Mouse (Mus musculus): ENCODE measurements around the gene Ctps. TPM values are rescaled to one million over a fixed set of nuclear protein-coding genes. Genes with fewer than 3 reads are reported as not detected.
"Not testable (repeated sequence)": the region's sequence is repeated elsewhere in the genome, so short reads cannot be mapped to it uniquely, and the experiment has no call there.

Ctps gene
- polyA plus RNA-seq, 1 experiment from 2014 or later = 63.0 TPM

DNA sequence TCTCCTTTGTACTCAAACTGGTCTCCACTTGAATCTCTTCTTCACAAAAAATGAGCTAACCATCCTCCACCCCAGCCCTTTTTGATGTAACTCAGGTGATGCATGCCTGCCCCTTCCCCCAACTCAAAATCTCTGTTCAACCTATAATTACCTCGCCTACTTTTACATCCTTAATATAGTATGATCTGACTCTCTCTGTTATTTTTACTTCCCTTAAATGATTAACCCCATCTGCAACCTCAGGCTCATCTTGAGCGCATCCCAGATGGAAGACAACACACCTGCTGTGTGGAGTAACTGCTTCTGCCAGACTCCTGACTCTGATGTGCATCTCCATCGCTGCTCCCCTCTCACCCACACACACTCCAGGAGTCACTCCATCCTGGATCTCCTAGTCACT, 32.6 kb upstream of the Ctps start:
- H3K27me3 ChIP-seq (replicated peaks; ENCODE audit: control insufficient read depth, insufficient read depth, low read length) = no peaks in the 10 kb centered on the region
- no peaks in the 10 kb centered on the region for H3K4me1 ChIP-seq (ENCODE audit: control insufficient read depth, insufficient read depth, low read length)
- no peak overlapping the region for H3K4me2 ChIP-seq (ENCODE audit: low read depth, low read length)
- no peak overlapping the region for H3K9ac ChIP-seq (ENCODE audit: low read depth, low read length)
- ATAC-seq = no peak
- 76% methylated on average over 3 of the region's 3 CpGs for WGBS
- no peaks in the 10 kb centered on the region for H3K36me3 ChIP-seq (ENCODE audit: control insufficient read depth, insufficient read depth, low read length)
- no peak overlapping the region for H3K4me3 ChIP-seq (ENCODE audit: low read length)
- no peaks in the 10 kb centered on the region for H3K9me3 ChIP-seq (ENCODE audit: control insufficient read depth, low read length)
- H3K27ac ChIP-seq (ENCODE audit: low read length) = no peak overlapping the region

DNA sequence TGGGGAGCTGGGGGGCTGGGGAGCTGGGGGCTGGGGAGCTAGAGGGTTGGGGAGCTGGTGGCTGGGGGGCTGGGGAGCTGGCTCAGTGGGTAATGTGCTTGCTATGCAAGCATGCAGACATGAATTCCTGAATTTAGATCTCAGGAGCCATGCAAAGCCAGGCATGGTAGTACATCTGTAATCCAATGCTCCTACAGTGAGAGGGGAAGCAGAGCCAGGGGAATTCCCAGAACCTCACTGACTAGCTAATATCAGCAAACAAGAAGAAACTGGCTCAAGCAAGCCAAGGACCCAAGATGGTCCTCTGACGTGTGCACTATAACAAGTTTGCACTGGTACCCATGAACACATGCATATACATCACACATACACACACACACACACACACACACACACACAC, 31.7 kb upstream of the Ctps start:
- Histone ChIP-seq H3K4me2 (ENCODE audit: low read depth, low read length) (no peak overlapping the region), H3K27me3 (replicated peaks; ENCODE audit: control insufficient read depth, insufficient read depth, low read length) (no peaks in the 10 kb centered on the region), H3K9ac (ENCODE audit: low read depth, low read length) (no peak overlapping the region), H3K4me1 (ENCODE audit: control insufficient read depth, insufficient read depth, low read length) (no peaks in the 10 kb centered on the region), H3K9me3 (ENCODE audit: control insufficient read depth, low read length) (no peaks in the 10 kb centered on the region), H3K36me3 (ENCODE audit: control insufficient read depth, insufficient read depth, low read length) (no peaks in the 10 kb centered on the region), H3K27ac (ENCODE audit: low read length) (no peak overlapping the region), H3K4me3 (ENCODE audit: low read length) (no peak overlapping the region)
- ATAC-seq = no peak
- WGBS = 83% methylated on average over 1 of the region's 1 CpGs

DNA sequence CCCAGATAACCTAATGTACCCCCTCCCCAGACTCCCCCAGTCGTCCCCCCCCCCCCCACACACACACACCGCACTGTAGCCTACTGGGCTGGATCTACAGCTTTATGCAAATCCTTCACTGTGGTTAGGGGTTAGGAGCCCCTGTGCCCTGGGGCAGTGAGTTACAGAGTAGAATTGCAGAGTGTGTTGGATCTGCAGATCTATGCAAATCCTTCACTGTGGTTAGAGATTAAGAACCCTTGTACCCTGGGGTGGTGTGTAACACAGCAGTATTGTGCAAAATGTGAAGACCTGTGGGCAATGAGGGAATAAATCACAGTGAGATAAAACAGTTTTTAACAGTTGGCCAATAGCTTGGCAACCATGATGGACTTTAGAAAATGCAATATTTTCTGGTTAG, 28.8 kb upstream of the Ctps start:
- Histone ChIP-seq H3K27ac (ENCODE audit: low read length) (no peak overlapping the region), H3K9ac (ENCODE audit: low read depth, low read length) (no peak overlapping the region), H3K4me1 (ENCODE audit: control insufficient read depth, insufficient read depth, low read length) (no peaks in the 10 kb centered on the region), H3K4me2 (ENCODE audit: low read depth, low read length) (no peak overlapping the region), H3K9me3 (ENCODE audit: control insufficient read depth, low read length) (no peaks in the 10 kb centered on the region), H3K27me3 (replicated peaks; ENCODE audit: control insufficient read depth, insufficient read depth, low read length) (no peaks in the 10 kb centered on the region), H3K36me3 (ENCODE audit: control insufficient read depth, insufficient read depth, low read length) (no peaks in the 10 kb centered on the region), H3K4me3 (ENCODE audit: low read length) (no peak overlapping the region)
- ATAC-seq = 0 out of 2 replicates have a peak, but pooled peaks have one; percentile 42
- WGBS = 24% methylated on average over 2 of the region's 2 CpGs

DNA sequence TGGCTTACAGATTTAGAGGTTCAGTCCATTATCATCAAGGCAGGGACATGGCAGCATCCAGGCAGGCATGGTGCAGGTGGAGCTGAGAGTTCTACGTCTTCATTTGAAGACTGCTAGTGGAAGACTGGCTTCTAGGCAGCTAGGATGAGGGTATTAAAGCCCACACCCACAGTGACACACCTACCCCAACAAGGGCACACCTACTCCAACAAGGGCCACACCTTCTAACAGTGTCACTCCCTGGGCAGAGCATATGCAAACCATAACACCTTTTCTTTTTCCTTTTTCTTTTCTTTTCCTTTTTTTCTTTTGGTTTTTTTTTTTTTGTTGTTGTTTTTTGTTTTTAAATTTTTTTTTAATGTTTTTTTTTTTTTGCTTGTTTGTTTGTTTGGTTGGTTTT, 26.1 kb upstream of the Ctps start:
- 92% methylated on average over 1 of the region's 1 CpGs for WGBS
- H3K27ac ChIP-seq (ENCODE audit: low read length); H3K9me3 ChIP-seq (ENCODE audit: control insufficient read depth, low read length); H3K4me2 ChIP-seq (ENCODE audit: low read depth, low read length); H3K9ac ChIP-seq (ENCODE audit: low read depth, low read length); H3K4me3 ChIP-seq (ENCODE audit: low read length); H3K36me3 ChIP-seq (ENCODE audit: control insufficient read depth, insufficient read depth, low read length); H3K27me3 ChIP-seq (replicated peaks; ENCODE audit: control insufficient read depth, insufficient read depth, low read length); ATAC-seq; H3K4me1 ChIP-seq (ENCODE audit: control insufficient read depth, insufficient read depth, low read length): not testable (repeated sequence)

DNA sequence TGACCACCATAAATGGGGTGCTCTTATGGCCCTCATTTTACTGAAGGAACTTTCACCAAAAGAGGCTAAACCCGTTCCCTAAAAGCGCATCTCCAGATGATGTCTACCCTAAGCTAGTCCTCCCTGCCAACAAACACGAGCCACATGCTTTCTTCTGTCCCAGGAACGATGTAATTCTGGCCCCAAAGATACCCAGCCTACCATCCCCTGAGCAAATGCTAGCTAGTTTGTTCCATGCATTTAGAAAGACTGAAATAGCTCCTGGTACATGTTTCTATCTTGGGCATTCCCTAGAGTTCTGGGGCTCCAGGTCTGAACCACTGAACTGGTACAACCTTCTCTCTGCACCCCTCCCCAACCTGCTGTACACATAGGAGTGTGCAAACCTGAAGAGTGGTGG, 20.9 kb upstream of the Ctps start:
- Histone ChIP-seq H3K27me3 (replicated peaks; ENCODE audit: control insufficient read depth, insufficient read depth, low read length) (no peaks in the 10 kb centered on the region), H3K27ac (ENCODE audit: low read length) (no peak overlapping the region), H3K9ac (ENCODE audit: low read depth, low read length) (no peak overlapping the region), H3K4me1 (ENCODE audit: control insufficient read depth, insufficient read depth, low read length) (peaks cover 3% of the 10 kb centered on the region; the same call in 1 of the 2 replicates), H3K36me3 (ENCODE audit: control insufficient read depth, insufficient read depth, low read length) (no peaks in the 10 kb centered on the region), H3K9me3 (ENCODE audit: control insufficient read depth, low read length) (no peaks in the 10 kb centered on the region), H3K4me2 (ENCODE audit: low read depth, low read length) (no peak overlapping the region), H3K4me3 (ENCODE audit: low read length) (no peak overlapping the region)
- no peak for ATAC-seq
- WGBS = 88% methylated on average over 4 of the region's 4 CpGs

DNA sequence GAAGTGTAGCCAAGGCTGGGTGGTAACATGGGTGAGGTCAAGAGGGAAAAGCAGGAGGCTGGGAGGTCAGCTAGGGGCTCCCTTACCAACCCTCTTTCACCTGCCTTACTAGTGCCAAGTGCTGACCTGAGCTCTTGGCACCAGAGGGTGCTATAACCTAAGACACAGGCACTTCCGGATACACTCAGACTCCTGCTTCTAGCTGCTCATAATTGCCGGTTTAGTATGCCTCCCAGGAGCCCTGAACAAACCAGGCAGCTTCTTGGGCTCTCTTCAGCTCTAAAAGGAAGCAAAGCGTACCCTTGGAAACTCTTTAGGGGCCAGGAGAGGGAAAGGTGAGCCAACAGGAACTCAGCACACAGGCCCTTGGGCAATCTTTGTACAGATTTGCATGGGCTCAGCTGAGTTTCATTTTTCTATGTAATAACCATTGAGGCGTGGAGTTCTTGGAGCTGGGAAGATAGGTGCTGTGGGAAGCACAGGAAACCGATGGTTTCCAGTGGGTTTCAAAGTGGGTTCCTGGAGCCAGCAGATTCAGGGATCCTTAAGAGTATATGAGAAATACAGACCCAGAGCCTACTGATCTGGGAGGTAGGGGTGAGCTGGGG, 19.8 kb upstream of the Ctps start:
- Histone ChIP-seq H3K27ac (ENCODE audit: low read length) (no peak overlapping the region), H3K9ac (ENCODE audit: low read depth, low read length) (peak overlapping the region; percentile 58; the same call in 1 of the 2 replicates), H3K9me3 (ENCODE audit: control insufficient read depth, low read length) (no peaks in the 10 kb centered on the region), H3K4me1 (ENCODE audit: control insufficient read depth, insufficient read depth, low read length) (peaks cover 3% of the 10 kb centered on the region; the same call in 1 of the 2 replicates), H3K27me3 (replicated peaks; ENCODE audit: control insufficient read depth, insufficient read depth, low read length) (no peaks in the 10 kb centered on the region), H3K4me2 (ENCODE audit: low read depth, low read length) (no peak overlapping the region), H3K36me3 (ENCODE audit: control insufficient read depth, insufficient read depth, low read length) (no peaks in the 10 kb centered on the region), H3K4me3 (ENCODE audit: low read length) (no peak overlapping the region)
- ATAC-seq = peak; percentile 95
- WGBS = 35% methylated on average over 5 of the region's 5 CpGs

DNA sequence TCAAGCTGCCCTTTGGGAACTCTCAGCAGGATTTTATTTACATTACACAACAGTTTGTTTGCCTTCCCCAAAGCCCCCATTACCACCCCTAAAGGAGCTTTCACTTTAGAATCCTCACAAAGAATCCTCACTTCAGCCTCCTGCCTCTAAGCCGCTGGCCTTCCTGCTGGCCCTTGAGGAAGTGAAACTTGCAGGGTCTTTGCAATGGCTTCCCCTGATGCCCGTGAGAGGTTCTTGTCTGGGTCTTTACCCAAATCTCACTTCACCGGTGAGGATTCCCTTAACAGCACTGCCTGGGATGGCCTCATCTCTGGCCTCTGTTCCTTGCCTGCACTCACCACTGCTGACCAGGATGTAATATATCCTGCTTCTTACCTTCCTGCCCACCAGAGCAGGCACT, 19.0 kb upstream of the Ctps start:
- Histone ChIP-seq H3K9me3 (ENCODE audit: control insufficient read depth, low read length) (no peaks in the 10 kb centered on the region), H3K4me1 (ENCODE audit: control insufficient read depth, insufficient read depth, low read length) (peaks cover 3% of the 10 kb centered on the region; the same call in 1 of the 2 replicates), H3K4me3 (ENCODE audit: low read length) (no peak overlapping the region), H3K27me3 (replicated peaks; ENCODE audit: control insufficient read depth, insufficient read depth, low read length) (no peaks in the 10 kb centered on the region), H3K27ac (ENCODE audit: low read length) (no peak overlapping the region), H3K36me3 (ENCODE audit: control insufficient read depth, insufficient read depth, low read length) (no peaks in the 10 kb centered on the region), H3K4me2 (ENCODE audit: low read depth, low read length) (no peak overlapping the region), H3K9ac (ENCODE audit: low read depth, low read length) (no peak overlapping the region)
- ATAC-seq = 0 out of 2 replicates have a peak, but pooled peaks have one; percentile 4
- 23% methylated on average over 3 of the region's 3 CpGs for WGBS

DNA sequence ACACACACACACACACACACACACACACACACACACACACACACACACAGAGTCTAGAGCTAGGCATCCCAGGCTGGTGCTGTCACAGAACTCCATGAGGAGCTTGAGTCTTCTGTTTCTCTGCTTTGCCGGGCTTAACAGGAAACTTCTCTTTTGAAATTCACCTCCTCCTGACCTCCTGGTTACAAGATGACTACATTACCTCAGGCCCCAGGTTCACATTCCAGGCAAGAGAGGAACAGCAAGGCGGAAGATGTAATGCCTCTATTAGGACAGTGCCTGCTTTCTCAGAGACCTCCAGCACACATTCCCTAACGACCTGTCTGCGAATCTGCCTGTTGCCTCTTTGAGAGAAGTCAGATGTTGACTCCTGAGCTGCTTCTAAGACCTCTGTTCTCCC, 18.4 kb upstream of the Ctps start, which contains the start of gene Gm8439:
Gm8439 (plus strand) TSS at position 301 of the 400 bp plus-strand sequence.
- peaks cover 3% of the 10 kb centered on the region; the same call in 1 of the 2 replicates for H3K4me1 ChIP-seq (ENCODE audit: control insufficient read depth, insufficient read depth, low read length)
- no peaks in the 10 kb centered on the region for H3K9me3 ChIP-seq (ENCODE audit: control insufficient read depth, low read length)
- H3K36me3 ChIP-seq (ENCODE audit: control insufficient read depth, insufficient read depth, low read length) = no peaks in the 10 kb centered on the region
- no peak within 1 kb of the TSS for H3K4me3 ChIP-seq (ENCODE audit: low read length)
- H3K27me3 ChIP-seq (replicated peaks; ENCODE audit: control insufficient read depth, insufficient read depth, low read length) = no peaks in the 10 kb centered on the region
- ATAC-seq = no peak
- H3K27ac ChIP-seq (ENCODE audit: low read length) = no peak within 1 kb of the TSS
- WGBS = 28% methylated on average over 4 of the region's 4 CpGs
- no peak within 1 kb of the TSS for H3K4me2 ChIP-seq (ENCODE audit: low read depth, low read length)
- no peak within 1 kb of the TSS for H3K9ac ChIP-seq (ENCODE audit: low read depth, low read length)

DNA sequence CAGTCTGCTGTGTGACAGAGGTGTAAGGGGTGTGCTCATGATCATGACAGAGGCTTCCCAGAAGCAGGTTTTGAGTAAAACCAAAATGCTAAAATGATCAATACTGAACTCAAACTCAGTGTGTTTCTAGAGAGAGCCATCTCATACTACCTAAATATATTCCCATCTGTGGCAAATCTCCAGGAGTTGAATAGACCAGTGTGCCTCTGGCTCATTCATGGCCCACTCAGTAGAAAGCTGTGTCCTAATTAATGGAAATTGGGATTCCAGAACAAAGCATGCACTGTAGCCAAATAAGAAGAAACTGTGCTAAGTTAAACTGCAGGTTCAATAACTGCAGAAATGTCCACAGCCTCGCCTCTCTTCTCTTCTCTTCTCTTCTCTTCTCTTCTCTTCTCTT, 16.9 kb upstream of the Ctps start:
- H3K4me3 ChIP-seq (ENCODE audit: low read length) = no peak overlapping the region
- H3K27me3 ChIP-seq (replicated peaks; ENCODE audit: control insufficient read depth, insufficient read depth, low read length) = no peaks in the 10 kb centered on the region
- no peaks in the 10 kb centered on the region for H3K36me3 ChIP-seq (ENCODE audit: control insufficient read depth, insufficient read depth, low read length)
- no peak overlapping the region for H3K9ac ChIP-seq (ENCODE audit: low read depth, low read length)
- ATAC-seq = no peak
- H3K9me3 ChIP-seq (ENCODE audit: control insufficient read depth, low read length) = no peaks in the 10 kb centered on the region
- 67% methylated on average over 1 of the region's 1 CpGs for WGBS
- H3K27ac ChIP-seq (ENCODE audit: low read length) = no peak overlapping the region
- no peak overlapping the region for H3K4me2 ChIP-seq (ENCODE audit: low read depth, low read length)
- peaks cover 3% of the 10 kb centered on the region; the same call in 1 of the 2 replicates for H3K4me1 ChIP-seq (ENCODE audit: control insufficient read depth, insufficient read depth, low read length)

DNA sequence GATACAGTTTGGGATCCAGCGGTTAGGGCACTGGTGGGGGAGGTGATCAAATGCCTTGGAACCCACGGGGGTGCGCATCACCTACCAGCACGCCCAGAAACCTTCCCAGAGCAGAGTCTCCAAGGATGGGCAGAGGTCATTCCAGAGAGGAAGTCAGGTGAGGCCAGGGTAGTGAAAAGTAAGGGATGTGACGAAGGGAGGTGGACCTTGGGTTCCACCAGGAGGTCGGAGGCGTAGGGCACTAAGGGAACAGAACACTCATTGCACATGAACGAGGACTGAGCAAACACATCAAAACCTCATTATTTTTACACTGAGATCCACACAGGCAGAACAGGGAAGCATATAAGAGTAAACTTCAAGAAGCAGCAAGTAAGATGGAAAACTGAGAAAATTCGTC, 11.6 kb upstream of the Ctps start:
- H3K4me3 ChIP-seq (ENCODE audit: low read length) = no peak overlapping the region
- H3K4me2 ChIP-seq (ENCODE audit: low read depth, low read length) = no peak overlapping the region
- no peaks in the 10 kb centered on the region for H3K4me1 ChIP-seq (ENCODE audit: control insufficient read depth, insufficient read depth, low read length)
- no peaks in the 10 kb centered on the region for H3K27me3 ChIP-seq (replicated peaks; ENCODE audit: control insufficient read depth, insufficient read depth, low read length)
- WGBS = 70% methylated on average over 9 of the region's 9 CpGs
- H3K9me3 ChIP-seq (ENCODE audit: control insufficient read depth, low read length) = no peaks in the 10 kb centered on the region
- no peaks in the 10 kb centered on the region for H3K36me3 ChIP-seq (ENCODE audit: control insufficient read depth, insufficient read depth, low read length)
- no peak overlapping the region for H3K27ac ChIP-seq (ENCODE audit: low read length)
- ATAC-seq = no peak
- no peak overlapping the region for H3K9ac ChIP-seq (ENCODE audit: low read depth, low read length)
